Mouse (Mus musculus) liver, embryonic 16.5 days (tissue): Measurements from ENCODE around the gene Gxylt2. TPM values are rescaled to one million over a fixed set of nuclear protein-coding genes. Genes with fewer than 3 reads are reported as not detected.

Source experiments
- ATAC-seq: fragments of 200-750 bp; cut with Nextera tagmentation; 2 replicates; pipeline ENCODE4 v1.8.0; 2017; ENCODE audit warnings: low read depth, mild to moderate bottlenecking, moderate number of reproducible peaks, moderate library complexity
- H3K27ac ChIP-seq: fragments of 300-500 bp; sonication (generic); 2 replicates; pipeline ENCODE4 v1.5.1; 2014; ENCODE audit warnings: mild to moderate bottlenecking, low read length
- H3K27me3 ChIP-seq: fragments of 300-500 bp; sonication (generic); 2 replicates; pipeline ENCODE4 v1.6.1; 2014; ENCODE audit warnings: low read depth, low read length, mixed read lengths; ENCODE audit not compliant: control insufficient read depth, insufficient read depth
- H3K36me3 ChIP-seq: fragments of 300-500 bp; sonication (generic); 2 replicates; pipeline ENCODE4 v1.6.1; 2014; ENCODE audit warnings: mild to moderate bottlenecking; ENCODE audit not compliant: control insufficient read depth, insufficient read depth
- H3K4me1 ChIP-seq: fragments of 300-500 bp; sonication (generic); 2 replicates; pipeline ENCODE4 v1.6.1; 2014; ENCODE audit warnings: low read depth, low read length, mixed read lengths; ENCODE audit not compliant: control insufficient read depth
- H3K4me2 ChIP-seq: fragments of 300-500 bp; sonication (generic); 2 replicates; pipeline ENCODE4 v1.6.1; 2014; ENCODE audit warnings: low read depth, low read length, mixed read lengths
- H3K4me3 ChIP-seq: fragments of 300-500 bp; sonication (generic); 2 replicates; pipeline ENCODE4 v1.5.1; 2014; ENCODE audit warnings: low read depth, mild to moderate bottlenecking, low read length
- H3K9ac ChIP-seq: fragments of 300-500 bp; sonication (generic); 2 replicates; pipeline ENCODE4 v1.6.1; 2014; ENCODE audit warnings: low read depth, low read length
- H3K9me3 ChIP-seq: fragments of 300-500 bp; sonication (generic); replicated peaks from 2 replicates; pipeline ENCODE4 v1.6.1; 2016; ENCODE audit warnings: low read length; ENCODE audit not compliant: control insufficient read depth
- WGBS: fragments of 180-500 bp; shearing (Covaris S2); extraction: QIAGEN DNeasy Blood & Tissue Kit; methylation state at CpG from one replicate; pipeline ENCODE4 v1.1.7; 2014; ENCODE audit not compliant: insufficient replicate concordance; 5-methylcytosine and 5-hydroxymethylcytosine counted together
- polyA plus RNA-seq: library from polyadenylated mRNA; unstranded; fragments of >200 nt; fragmentation: Nextera tagmentation; extraction: Ambion mirVana; gene quantifications from 2 replicates; pipeline ENCODE4 v1.2.1, GENCODE M21; 2015

The Gxylt2 gene
- polyA plus RNA-seq, 1 experiment from 2014 or later = 0.08 TPM

GRCm38 (mm10) chr6:100708996-100709395 lies 4.5 kb downstream of the Gxylt2 start:
- Histone ChIP-seq H3K9me3 (no peaks in the 10 kb centered on the region), H3K36me3 (no peaks in the 10 kb centered on the region), H3K27me3 (peaks cover 18% of the 10 kb centered on the region), H3K27ac (no peak overlapping the region), H3K4me2 (no peak overlapping the region), H3K4me3 (no peak overlapping the region), H3K4me1 (no peaks in the 10 kb centered on the region), H3K9ac (no peak overlapping the region)
- no peak for ATAC-seq
- 63% methylated on average over 9 of the region's 9 CpGs for WGBS

GRCm38 (mm10) chr6:100709483-100709882 lies 4.9 kb downstream of the Gxylt2 start:
- Histone ChIP-seq H3K4me2 (no peak overlapping the region), H3K4me3 (no peak overlapping the region), H3K27ac (no peak overlapping the region), H3K36me3 (no peaks in the 10 kb centered on the region), H3K9me3 (no peaks in the 10 kb centered on the region), H3K27me3 (peaks cover 13% of the 10 kb centered on the region), H3K4me1 (no peaks in the 10 kb centered on the region), H3K9ac (no peak overlapping the region)
- 24% methylated on average over 7 of the region's 7 CpGs for WGBS
- no peak for ATAC-seq

- 22% methylated on average over 4 of the region's 4 CpGs for WGBS
- H3K9me3 ChIP-seq = no peaks in the 10 kb centered on the region
- no peaks in the 10 kb centered on the region for H3K36me3 ChIP-seq
- H3K27me3 ChIP-seq = peaks cover 6% of the 10 kb centered on the region
- H3K4me2 ChIP-seq = no peak overlapping the region
- H3K4me3 ChIP-seq = no peak overlapping the region
- no peak overlapping the region for H3K27ac ChIP-seq
- H3K9ac ChIP-seq = no peak overlapping the region
- no peaks in the 10 kb centered on the region for H3K4me1 ChIP-seq
- ATAC-seq = no peak
Measured at GRCm38 (mm10) chr6:100710170-100710569, 5.6 kb downstream of the Gxylt2 start.

GRCm38 (mm10) chr6:100710866-100711265 lies 6.3 kb downstream of the Gxylt2 start:
- ATAC-seq = no peak
- no peaks in the 10 kb centered on the region for H3K27me3 ChIP-seq
- no peaks in the 10 kb centered on the region for H3K9me3 ChIP-seq
- H3K9ac ChIP-seq = no peak overlapping the region
- H3K4me2 ChIP-seq = no peak overlapping the region
- H3K4me1 ChIP-seq = no peaks in the 10 kb centered on the region
- 64% methylated on average over 5 of the region's 5 CpGs for WGBS
- no peak overlapping the region for H3K27ac ChIP-seq
- H3K4me3 ChIP-seq = no peak overlapping the region
- H3K36me3 ChIP-seq = no peaks in the 10 kb centered on the region

GRCm38 (mm10) chr6:100715296-100715828 lies 10.8 kb downstream of the Gxylt2 start:
- no peaks in the 10 kb centered on the region for H3K36me3 ChIP-seq
- 64% methylated on average over 8 of the region's 8 CpGs for WGBS
- no peak for ATAC-seq
- H3K27me3 ChIP-seq = no peaks in the 10 kb centered on the region
- no peaks in the 10 kb centered on the region for H3K4me1 ChIP-seq
- no peak overlapping the region for H3K4me3 ChIP-seq
- no peaks in the 10 kb centered on the region for H3K9me3 ChIP-seq
- H3K27ac ChIP-seq = no peak overlapping the region
- no peak overlapping the region for H3K9ac ChIP-seq
- H3K4me2 ChIP-seq = no peak overlapping the region

GRCm38 (mm10) chr6:100716152-100716551 lies 11.6 kb downstream of the Gxylt2 start:
- ATAC-seq = no peak
- Histone ChIP-seq H3K4me2 (no peak overlapping the region), H3K4me3 (no peak overlapping the region), H3K27me3 (no peaks in the 10 kb centered on the region), H3K9ac (no peak overlapping the region), H3K27ac (no peak overlapping the region), H3K36me3 (no peaks in the 10 kb centered on the region), H3K9me3 (no peaks in the 10 kb centered on the region), H3K4me1 (no peaks in the 10 kb centered on the region)
- 58% methylated on average over 7 of the region's 7 CpGs for WGBS

DNA sequence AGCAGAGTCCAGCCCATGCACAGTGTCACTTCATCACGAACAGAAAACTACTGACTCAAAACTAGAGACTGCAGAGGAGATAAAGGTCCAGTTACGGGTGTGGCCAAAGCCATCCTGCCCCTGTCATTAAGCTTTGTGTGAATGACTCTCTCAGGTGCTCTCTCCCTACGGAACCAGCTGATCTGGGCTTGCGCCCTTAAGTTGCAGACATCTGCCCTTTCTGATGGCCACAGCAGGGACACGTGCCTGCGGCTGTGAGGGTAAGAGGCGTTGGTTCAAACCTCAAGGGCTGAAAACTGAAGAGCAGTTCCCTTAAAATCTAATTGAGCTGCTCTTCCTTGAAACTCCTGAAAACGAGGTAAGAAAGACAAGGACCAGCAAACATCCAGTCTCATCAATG lies 12.3 kb downstream of the Gxylt2 start:
- H3K4me2 ChIP-seq = no peak overlapping the region
- H3K27ac ChIP-seq = no peak overlapping the region
- H3K36me3 ChIP-seq = no peaks in the 10 kb centered on the region
- no peaks in the 10 kb centered on the region for H3K27me3 ChIP-seq
- H3K4me3 ChIP-seq = no peak overlapping the region
- WGBS = 56% methylated on average over 8 of the region's 8 CpGs
- no peaks in the 10 kb centered on the region for H3K9me3 ChIP-seq
- H3K9ac ChIP-seq = no peak overlapping the region
- ATAC-seq = no peak
- no peaks in the 10 kb centered on the region for H3K4me1 ChIP-seq

- H3K27me3 ChIP-seq = no peaks in the 10 kb centered on the region
- no peaks in the 10 kb centered on the region for H3K4me1 ChIP-seq
- H3K4me3 ChIP-seq = no peak overlapping the region
- WGBS = 48% methylated on average over 6 of the region's 6 CpGs
- H3K9ac ChIP-seq = no peak overlapping the region
- H3K4me2 ChIP-seq = no peak overlapping the region
- no peaks in the 10 kb centered on the region for H3K36me3 ChIP-seq
- no peak overlapping the region for H3K27ac ChIP-seq
- no peak for ATAC-seq
- H3K9me3 ChIP-seq = no peaks in the 10 kb centered on the region
Measured at GRCm38 (mm10) chr6:100720098-100720501, 15.6 kb downstream of the Gxylt2 start.

GRCm38 (mm10) chr6:100720882-100721721 lies 16.6 kb downstream of the Gxylt2 start:
- ATAC-seq = no peak
- WGBS = 22% methylated on average over 17 of the region's 17 CpGs
- no peak overlapping the region for H3K9ac ChIP-seq

More at GRCm38 (mm10) chr6:100720882-100721721, 16.6 kb downstream of the Gxylt2 start:
- no peak overlapping the region for H3K27ac ChIP-seq
- no peaks in the 10 kb centered on the region for H3K27me3 ChIP-seq
- H3K36me3 ChIP-seq = no peaks in the 10 kb centered on the region
- no peaks in the 10 kb centered on the region for H3K4me1 ChIP-seq
- no peak overlapping the region for H3K4me2 ChIP-seq
- no peak overlapping the region for H3K4me3 ChIP-seq
- H3K9me3 ChIP-seq = no peaks in the 10 kb centered on the region
